Mouse (Mus musculus): ENCODE results near the gene Ppp2r1b. TPM values are rescaled to one million over a fixed set of nuclear protein-coding genes. Genes with fewer than 3 reads are reported as not detected.

The Ppp2r1b gene
- total RNA-seq, 2 experiments from 2014 or later: 14.3 to 16.8 TPM

- DNase-seq (ENCODE audit: low spot score in 2 of 2): no peak
Observed at GRCm38 (mm10) chr9:50905321-50905720, 60.2 kb downstream of the Ppp2r1b start.

- DNase-seq (ENCODE audit: low spot score in 2 of 2): no peak
Observed at GRCm38 (mm10) chr9:50911861-50912515, 66.9 kb downstream of the Ppp2r1b start.

DNA sequence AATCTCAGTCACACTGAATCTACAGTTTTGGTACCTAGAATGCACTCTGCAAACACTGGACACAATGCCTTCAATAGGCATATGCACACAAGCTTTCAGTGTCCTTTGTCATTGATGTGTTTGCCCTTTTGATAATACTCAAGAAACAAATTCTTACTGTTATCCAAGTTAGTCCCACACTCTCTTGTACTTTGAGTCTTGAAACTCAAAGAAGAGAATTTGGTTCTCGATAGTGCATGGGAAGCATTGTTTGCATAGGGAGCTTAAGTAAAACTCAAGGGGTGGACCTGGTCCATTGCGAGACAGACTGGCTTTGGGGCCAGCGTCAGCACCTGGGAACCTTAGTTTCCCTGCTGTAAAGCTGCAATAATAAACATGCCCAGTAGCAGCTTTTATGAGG, 73.0 kb downstream of the Ppp2r1b start:
- no peak for DNase-seq (ENCODE audit: low spot score in 2 of 2)

DNA sequence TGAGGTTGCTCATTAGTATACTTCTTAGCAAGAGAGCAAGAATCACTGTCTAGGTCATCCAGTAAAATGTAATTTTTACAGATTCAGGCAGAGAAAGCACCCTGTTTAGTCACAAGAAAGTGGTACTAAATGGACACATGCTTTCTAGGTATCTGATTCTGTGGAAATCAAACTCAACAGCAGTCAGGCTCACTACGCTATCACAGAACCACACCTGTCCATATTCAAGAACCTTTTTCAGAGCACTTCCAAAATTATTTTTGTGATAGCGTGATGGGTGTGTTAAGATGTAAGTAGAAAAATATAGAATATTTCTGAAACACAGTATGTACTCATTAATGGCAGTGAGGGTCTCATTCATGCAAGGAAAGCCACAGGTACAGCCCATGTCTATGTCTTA, 74.5 kb downstream of the Ppp2r1b start:
- no peak for DNase-seq (ENCODE audit: low spot score in 2 of 2)

DNA sequence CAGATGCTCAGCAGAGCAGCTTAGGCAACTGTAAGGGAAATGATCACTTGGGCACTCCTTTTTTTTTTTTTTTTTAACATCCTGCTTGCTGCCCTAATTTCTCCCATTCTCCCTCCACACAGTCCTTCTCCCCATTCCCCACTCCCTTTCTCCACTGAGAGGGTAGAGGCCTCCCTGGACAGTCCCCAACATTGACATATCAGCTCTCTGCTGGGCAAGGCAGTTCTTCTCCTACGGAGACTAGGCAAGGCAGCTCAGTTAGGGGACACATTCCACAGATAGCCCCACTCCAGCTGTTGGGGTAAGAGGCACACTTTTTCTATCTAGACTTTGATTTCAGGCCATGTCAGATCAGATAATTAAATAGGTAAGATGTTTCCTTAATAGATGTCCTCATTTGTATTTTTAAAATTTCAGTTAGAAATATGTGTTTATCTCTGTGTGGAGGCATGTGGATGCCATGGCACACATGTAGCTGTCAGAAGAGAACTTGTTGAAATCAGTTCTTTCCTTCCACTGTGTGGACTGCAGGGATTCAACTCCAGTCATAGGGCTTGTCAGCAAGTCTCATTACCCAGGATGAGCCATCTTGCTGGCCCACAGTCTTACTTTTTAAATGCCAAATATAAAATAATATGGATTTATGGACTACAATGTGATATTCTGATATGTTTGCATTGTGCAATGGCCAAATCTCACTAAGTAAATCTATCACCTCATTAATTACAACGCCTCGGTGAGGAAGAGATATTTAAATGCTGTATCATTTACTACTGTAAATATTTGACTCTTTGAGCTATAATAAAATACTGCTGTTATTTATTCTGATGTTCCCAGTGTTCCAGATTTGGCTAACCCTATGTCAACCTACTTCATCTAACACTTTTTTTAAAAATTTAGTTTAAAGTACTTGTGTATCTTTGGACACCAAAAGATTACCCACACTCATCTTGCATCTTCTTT, 76.1 kb downstream of the Ppp2r1b start:
- DNase-seq (ENCODE audit: low spot score in 2 of 2): no peak

DNA sequence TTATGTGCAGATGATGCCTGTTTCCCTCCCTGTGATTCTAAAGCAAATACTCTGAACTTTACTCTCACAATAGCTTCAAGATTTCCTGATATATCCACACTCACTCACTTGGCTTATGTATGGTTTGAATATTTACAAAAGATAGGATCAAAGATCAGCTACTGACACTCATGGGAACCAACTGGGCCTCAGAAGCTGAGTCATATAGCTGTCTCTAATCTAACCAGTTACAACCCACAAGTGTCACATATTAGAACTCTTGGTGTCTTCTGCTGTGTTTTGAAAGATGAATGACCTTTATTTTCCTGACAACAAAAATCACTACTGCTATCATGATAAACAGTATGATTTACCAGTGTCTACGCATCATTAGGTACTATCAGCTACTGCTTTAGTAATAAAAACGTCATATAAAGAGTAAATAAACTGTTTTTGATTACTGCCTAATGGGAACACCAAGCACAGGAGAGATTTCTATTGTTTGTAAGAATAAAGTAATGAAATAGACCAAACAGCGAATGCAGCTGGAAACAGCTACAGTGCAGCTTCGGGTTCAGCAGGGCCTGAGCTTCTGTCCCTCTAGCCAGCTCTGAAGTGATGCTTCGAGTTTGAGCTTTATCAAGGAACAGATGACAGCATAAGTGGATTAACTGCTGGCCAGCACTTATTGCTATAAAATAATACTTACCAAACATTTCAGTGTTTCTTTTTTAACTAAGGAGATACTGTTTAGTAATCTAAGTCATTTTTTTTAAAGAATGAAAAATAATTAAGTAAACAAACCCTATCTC, 77.5 kb downstream of the Ppp2r1b start:
- no peak for DNase-seq (ENCODE audit: low spot score in 2 of 2)

- no peak for DNase-seq (ENCODE audit: low spot score in 2 of 2)
Observed at GRCm38 (mm10) chr9:50924454-50924853, 79.4 kb downstream of the Ppp2r1b start.

DNA sequence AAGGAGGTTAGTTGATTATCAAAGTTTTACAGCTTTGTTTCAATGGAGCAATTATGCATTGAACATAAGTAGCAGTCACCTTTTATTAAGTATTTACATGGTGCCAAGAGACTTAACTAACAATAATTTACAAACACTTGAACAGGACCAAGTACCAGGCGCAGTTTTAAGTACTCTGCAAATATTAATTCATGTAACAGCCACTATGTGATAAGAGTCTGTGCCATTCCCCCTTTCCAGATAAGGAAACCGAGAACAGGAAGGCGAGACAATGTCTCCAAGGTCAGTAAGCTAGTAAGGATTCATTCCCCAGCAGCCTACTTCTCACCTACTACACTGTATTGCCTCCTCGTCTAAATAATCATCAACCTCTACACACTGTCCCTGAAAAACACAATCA, 80.7 kb downstream of the Ppp2r1b start:
- no peak for DNase-seq (ENCODE audit: low spot score in 2 of 2)

DNA sequence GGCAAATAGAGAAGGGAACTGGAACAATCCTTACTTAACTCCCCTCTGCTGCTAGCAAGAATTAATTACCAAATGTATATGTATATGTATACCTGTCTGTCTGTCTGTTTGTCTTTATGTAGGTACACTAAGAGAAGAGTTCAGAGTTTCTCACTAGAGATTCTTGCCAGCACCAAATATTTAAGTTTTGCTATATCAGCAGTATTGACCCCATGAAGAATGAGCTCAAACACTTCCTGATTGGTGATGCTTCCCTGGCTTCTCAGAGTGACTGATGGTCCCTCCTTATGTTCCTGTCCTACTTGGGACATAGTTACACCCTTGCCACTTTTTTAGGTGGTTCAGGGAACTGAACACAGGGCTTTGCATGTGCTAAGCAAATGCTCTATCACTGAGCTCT, 84.9 kb downstream of the Ppp2r1b start:
- no peak for DNase-seq (ENCODE audit: low spot score in 2 of 2)

DNA sequence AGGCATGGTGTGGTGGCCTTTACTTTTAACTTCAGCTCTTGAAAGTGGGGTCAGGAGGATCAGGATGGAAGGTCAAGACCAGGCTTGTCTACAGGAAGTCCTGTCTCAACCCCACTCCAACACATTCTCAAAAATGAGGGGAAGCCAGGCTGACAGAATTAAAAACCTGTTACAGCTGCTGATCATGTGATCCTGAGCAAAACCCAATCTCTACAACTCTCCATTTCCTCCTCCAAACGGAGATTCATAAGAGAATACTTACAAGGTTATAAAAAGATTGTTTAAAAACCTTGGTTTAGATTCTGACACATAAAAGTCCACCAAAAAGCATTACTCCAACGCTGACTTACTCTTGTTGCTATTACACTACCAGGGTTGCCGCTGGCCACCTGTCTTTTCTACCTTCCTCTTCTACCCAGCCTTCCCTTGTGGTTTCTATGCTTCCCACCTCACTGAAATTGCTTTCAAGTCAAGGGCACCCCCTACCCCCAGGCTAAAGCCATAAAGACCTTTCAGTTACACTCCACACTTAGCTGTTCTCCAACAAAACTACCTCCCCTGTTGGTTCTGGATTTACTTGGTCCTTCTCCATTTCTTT, 96.8 kb downstream of the Ppp2r1b start:
- DNase-seq (ENCODE audit: low spot score in 2 of 2): no peak

DNA sequence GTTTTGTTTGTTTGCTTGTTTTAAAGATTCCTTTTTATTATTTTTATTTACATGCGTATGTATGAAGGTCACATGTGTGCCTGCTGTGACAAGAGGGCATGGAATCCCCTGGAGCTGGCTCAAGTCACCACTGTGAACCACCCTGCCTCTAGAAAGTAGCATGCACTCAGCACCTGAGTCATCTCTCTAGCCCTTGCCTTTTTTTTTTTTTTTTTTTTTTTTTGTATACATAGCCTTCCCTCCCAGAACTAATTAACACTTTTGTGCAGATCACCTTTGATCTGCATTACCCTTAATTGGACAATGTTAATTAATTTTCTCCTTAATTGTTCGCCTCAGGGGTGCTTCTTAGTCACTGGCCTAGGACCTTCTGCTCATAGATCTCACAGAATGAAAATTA, 97.6 kb downstream of the Ppp2r1b start:
- no peak for DNase-seq (ENCODE audit: low spot score in 2 of 2)

Other genes with a start within 250 kb of the Ppp2r1b start
- 100 to 1,000 TPM; 140 to 146 TPM for gene Sdhd, start 241.5 kb upstream of the Ppp2r1b start, total RNA-seq (2021)
- 100 to 1,000 TPM; 251 to 256 TPM for gene Timm8b, start 241.4 kb upstream of the Ppp2r1b start, total RNA-seq (2021)
- 1 to 10 TPM; 2.7 to 3.6 TPM for gene Pih1d2, start 228.0 kb upstream of the Ppp2r1b start, total RNA-seq (2021)
- 10 to 100 TPM; 22.9 to 23.9 TPM for gene Nkapd1, start 227.8 kb upstream of the Ppp2r1b start, total RNA-seq (2021)
- 100 to 1,000 TPM; 142 to 149 TPM for gene Dlat, start 185.5 kb upstream of the Ppp2r1b start, total RNA-seq (2021)
- 10 to 100 TPM; 75.2 to 79.8 TPM for gene Dixdc1, start 105.8 kb upstream of the Ppp2r1b start, total RNA-seq (2021)
- 1 to 10 TPM; 1.5 to 2.1 TPM for gene 2310030G06Rik, start 98.8 kb upstream of the Ppp2r1b start, total RNA-seq (2021)
- 10 to 100 TPM; 77.7 to 89.3 TPM for gene Cryab, start 94.0 kb upstream of the Ppp2r1b start, total RNA-seq (2021)
- gene Hspb2, start 92.9 kb upstream of the Ppp2r1b start, total RNA-seq (2021): 1 to 10 TPM; 1.3 to 1.8 TPM
- gene Fdxacb1, start 77.1 kb upstream of the Ppp2r1b start, total RNA-seq (2021): 1 to 10 TPM; 5.4 to 6.6 TPM
- 10 to 100 TPM; 29.7 to 31.8 TPM for gene Alg9, start 70.3 kb upstream of the Ppp2r1b start, total RNA-seq (2021)
- 10 to 100 TPM; 30.3 to 31.9 TPM for gene 1110032A03Rik, start 69.8 kb upstream of the Ppp2r1b start, total RNA-seq (2021)
- gene Sik2, start 163.8 kb downstream of the Ppp2r1b start, total RNA-seq (2021): 10 to 100 TPM; 34.6 to 42.5 TPM
- not detected for gene Btg4, start 215.6 kb downstream of the Ppp2r1b start, total RNA-seq (2021)
- 1 to 10 TPM; 5.3 to 5.4 TPM for gene Layn, start 231.8 kb downstream of the Ppp2r1b start, total RNA-seq (2021)